Mouse (Mus musculus) gonadal fat pad, adult 2 months (tissue): ENCODE data around the gene Cox18. TPM values are rescaled to one million over a fixed set of nuclear protein-coding genes. Genes with fewer than 3 reads are reported as not detected.
"Not testable (repeated sequence)": the region's sequence is repeated elsewhere in the genome, so short reads cannot be mapped to it uniquely, and the experiment has no call there.

Experiments used
- DNase-seq: peaks from one replicate; pipeline ENCODE4 v3.0.0-alpha.2; 2012; ENCODE audit warnings: low read depth
- polyA plus RNA-seq: library from polyadenylated mRNA; depleted of rRNA; stranded (reverse); fragments of >200 nt; gene quantifications from 2 replicates; pipeline ENCODE4 v1.2.3, GENCODE M21; 2012; rRNA removed

Gene Cox18
- polyA plus RNA-seq, result 27.4 and 29.7 TPM in 2 replicates

DNA sequence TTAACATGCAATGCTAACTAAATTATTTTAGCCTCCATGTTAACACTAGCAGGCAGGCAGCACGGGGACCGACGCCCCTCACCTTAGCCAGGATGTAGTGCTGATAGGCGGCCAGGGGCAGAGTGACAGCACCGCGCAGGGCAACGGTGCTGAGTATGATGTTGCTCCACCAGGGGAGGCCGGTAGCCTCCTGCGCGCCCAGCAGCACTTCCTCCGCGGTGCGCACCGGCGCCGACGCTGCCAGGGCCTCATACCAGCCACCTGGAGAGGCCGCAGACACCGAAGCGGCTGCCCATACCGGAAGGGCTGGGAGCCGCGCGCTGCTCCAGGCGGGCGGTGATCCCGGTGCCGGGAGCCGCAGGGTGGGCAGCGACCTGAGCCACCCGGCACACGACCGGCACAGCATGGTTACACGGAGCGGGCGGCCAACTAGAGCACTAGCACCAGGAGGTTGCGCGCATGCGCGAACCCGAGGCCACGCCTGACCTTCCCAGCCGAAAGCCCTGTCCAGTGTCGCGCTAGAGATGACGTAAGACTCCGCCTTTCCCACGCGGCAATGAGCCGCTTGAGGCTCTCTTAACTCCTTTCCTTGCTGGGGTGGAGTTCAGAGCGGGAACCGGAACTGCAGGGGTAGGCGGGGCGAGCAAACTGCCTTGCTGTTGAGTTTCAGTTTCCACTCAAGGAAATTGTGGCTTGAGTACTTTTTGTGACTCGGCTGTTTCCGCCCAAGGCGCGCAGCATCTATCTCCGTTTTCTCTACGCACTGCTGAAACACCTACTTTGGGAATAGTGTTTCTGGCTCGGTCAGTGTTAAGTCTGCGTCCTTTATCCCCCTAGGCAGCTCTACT is at the start of gene Cox18:
Cox18 (minus strand) TSS at position 468 of the 848 bp plus-strand sequence.
- DNase-seq, result peak; percentile 95

DNA sequence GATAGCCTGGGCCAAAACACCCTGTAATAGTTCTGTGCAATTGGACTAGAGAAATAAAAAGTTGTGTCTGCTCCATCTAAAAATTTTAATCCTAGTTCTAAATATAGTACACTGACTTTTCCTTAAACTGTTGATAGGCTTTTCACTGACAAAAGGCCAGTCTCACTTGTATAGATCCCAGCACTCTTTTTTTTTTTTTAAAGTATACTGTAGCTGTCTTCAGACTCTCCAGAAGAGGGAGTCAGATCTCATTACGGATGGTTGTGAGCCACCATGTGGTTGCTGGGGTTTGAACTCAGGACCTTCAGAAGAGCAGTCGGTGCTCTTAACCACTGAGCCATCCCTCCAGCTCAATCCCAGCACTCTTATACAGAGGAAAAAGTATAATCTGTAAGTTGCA is 38.4 kb upstream of the Cox18 start:
- DNase-seq, result not testable (repeated sequence)

DNA sequence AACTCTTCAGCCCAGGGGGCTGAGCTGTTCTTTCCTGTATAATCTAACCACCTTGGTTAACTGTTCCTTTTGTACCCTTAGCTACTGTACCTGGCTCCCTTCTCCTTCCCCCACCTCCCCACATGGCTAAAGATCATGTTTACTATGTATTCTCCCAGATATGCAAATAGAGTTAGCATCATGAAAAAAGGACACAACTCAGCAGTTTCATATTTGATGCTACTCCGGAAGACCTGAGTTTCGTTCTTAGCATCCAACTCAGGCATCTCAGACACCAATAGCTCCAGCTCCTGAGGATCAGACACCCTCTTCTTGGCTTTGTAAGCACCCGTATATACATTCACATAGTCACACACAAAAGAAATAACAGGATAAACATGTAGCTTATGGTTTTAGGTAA is 33.2 kb upstream of the Cox18 start:
- no peak for DNase-seq

DNA sequence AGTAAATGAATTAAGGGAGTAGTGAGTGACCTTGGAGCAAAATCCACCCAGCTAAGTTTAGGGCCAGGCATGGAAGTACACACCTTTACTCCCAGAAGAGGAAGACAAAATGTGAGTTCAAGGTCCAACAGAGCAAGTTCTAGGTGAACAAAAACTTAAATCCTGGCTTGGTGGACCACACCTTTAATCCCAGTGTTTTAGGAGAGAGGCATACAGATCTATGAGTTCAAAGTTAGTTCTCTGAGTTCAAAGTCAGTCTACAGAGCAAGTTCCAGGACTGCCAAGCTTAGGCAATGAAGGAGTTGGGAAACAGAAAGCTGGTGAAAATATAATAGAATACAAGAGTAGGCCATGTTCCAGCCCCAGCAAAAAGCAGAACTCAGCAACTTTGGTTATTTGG is 23.7 kb upstream of the Cox18 start:
- DNase-seq, result no peak

DNA sequence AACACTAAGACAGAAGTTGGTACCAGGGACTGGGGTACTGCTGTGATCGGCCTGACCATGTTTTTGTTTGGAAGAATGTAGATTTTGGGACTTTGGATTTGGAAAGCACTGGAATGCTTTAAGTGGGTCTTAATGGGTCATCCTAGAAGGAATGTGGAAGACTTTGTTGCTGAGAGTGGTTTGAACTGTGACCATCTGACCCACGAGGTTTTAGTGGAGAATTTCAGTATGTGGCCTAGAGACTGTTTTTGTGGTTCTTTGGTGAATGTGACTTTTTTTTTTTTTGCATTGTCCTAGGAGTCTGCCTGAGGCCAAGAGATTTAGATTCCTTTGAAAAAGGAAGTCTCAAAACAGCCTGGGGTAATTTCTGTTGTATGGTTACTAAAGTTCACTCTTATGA is 23.2 kb upstream of the Cox18 start:
- DNase-seq, result no peak

DNA sequence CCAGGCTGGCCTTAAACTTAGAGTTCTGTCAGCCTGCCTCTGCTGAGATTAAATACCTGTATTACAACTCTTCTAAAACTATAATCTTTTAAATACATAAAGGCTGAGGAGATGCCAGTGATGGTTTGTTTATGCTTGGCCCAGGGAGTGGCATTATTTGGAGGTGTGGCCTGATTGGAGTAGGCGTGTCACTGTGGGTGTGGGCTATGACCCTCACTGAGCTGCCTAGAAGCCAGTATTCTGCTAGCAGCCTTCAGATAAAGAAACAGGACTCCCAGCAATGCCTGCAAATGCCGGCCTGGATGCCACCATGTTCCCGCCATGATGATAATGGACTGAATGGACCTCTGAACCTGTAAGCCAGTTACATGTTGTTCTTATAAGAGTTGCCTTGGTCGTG is 22.8 kb upstream of the Cox18 start:
- no peak for DNase-seq

DNA sequence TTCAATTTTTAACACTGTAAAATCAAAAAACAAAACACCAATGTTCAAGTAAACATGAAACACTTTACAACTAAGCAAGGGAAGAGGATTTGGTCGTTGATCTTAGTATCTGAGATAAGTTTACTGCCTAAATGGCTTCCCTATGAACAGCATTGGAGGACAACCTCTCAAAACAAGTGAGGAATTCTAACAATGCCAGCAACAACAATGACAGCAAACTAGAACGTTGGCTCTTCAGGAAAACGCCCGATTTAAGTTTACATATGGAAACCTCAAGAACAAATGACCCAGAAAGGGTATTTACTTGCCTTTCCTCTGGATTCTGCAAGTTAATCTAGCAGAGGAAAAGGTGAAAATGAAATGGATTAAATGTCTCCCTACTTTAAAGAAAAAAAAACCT is 21.6 kb upstream of the Cox18 start:
- no peak for DNase-seq

DNA sequence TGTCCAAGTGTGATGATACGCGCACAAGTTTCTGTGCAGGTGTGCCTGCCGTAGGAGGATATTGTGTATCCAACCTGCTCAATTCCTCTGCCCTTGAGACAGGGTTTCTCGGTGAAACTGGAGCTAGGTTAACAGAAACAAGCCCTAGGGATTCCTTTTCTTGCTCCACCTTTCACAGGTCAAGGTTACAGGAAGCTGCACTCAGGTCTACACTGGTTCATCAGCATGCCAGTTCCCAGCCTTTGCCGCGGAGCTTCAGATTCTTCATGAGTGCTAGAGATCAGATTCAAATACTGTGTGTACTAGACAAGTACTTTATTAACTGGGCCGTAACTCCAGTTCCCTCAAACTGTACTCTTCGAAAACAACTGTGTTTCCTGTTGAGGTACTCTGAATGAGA is 11.4 kb upstream of the Cox18 start:
- DNase-seq, result no peak

DNA sequence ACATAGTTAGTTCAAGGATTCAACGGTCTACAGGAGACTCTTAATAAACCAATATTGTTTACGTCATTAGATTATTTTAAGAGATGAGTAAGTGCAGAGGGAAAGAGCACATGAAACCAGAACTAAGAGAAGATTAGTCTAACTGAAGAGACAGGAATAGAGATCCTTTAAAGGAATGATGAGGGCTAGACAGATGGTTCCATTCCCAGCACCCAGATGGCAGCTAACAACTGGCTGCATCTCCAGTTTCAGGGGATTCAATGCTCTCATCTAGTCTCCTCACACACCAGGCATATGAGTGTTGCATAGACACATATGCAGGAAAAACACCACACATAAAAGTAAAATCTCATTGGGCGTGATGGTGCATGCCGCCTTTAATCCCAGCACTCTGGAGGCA is 9.5 kb upstream of the Cox18 start:
- DNase-seq, result no peak

DNA sequence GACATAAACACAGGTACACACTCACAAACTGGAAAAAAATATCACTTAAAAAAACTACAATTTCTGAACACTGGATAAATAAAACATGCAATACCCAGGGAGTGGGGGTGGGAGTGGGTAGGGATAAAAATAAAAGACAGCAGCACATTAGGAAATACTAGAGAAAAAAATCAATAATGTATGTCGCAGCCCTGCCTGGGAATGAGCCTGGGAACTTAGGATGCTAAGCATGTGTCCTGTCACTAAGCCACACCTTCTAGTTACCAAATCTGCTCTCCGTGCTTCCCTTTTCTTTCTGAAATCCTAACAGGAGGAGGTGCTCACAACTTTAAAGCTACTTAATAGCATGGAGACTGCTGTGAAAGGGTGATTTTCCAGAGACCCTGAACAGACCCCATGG is 6.0 kb upstream of the Cox18 start:
- DNase-seq, result no peak

DNA sequence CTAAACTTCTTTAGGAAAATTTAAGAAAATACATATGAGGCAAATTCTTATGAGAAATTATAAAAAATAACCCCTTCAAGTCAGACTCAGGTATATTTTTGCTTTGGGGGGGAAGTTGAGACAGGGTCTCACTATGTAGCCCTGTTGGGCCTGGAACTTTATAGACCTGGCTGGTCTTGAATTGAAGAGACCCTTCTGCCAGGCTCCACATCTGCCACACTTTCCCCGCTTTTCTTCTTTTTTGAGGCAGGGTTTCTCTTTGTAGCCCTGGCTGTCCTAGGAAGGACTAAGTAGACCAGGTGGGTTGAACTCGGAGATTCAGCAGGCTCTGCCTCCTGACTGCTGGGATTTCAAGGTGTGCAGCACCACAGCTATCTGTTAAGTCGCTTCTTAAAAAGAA is 2.9 kb upstream of the Cox18 start:
- DNase-seq, result no peak

DNA sequence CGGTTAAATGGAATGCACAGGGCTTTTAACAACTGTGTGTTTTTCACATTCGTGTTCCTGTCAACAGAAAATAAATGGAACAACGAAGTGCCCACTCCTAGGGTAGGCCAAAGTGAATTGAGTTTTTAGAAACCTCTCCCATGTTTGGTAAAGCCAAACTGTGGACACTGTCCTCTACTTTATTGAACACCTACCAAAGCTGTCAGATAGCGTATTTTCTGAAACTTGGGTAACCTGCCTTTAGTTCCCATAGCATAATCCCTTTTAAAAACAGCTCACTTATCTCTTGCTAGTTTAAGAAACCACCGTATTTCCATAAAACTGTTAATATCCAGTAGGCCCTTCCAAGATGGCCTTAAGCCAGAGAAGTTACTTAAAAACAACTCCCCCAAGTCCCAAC is 929 bp upstream of the Cox18 start:
- DNase-seq, result no peak

DNA sequence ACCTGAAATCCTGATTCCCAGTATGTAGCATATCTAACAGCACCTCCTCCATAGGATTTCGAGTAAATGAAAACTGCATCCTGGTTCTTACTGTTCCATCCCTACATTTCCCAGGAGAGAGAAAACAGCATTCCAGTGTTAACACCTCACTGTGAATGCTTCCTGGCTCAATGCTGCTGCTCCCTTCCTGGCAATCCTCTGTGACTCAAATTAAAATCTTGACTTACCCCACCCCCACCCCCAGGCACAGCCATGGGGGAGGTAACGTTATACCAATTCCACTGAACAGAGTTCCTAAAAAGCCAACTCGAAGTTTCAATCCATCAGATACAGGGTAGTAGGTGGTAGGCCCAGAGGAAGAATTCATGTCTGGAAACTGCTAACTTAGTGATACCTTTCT is 864 bp downstream of the Cox18 start:
- no peak for DNase-seq

DNA sequence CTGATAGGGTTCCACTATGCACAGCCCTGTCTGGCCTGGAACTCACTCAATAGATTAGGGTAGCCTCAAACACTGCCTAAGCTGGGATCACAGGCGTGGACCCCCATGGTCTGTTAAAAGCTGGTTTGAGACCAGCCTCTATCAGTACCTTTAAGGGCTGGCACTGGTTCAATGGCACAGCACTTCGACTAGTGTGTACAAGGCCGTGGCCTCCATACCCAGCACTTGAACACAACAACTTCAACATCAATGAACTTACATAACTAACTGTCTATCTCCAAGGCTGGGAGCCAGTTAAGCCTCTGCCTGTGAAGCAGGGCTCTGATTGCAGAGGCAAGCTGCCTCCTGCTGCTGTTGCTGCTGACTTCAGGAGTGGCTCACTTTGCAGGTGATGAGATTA is 6.0 kb downstream of the Cox18 start:
- DNase-seq, result no peak

DNA sequence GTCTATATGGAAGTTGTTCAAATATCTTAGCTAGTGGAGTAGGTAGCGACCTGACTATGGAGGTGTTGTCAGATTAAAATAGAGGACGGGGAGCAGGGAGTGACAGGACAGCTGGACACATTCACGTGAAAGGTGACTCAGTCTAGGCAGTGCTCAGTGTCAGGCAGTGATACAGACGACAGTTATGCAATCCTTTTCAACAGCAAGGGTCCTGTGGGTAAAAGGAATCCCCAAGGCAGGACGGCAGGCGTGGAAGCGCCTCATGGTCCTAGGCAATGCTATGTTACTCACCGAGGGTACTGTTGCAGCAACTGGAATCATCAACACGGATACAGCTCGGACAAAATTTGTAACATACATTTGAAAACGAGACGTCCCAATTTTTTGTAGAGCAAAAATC is 6.6 kb downstream of the Cox18 start:
- no peak for DNase-seq

DNA sequence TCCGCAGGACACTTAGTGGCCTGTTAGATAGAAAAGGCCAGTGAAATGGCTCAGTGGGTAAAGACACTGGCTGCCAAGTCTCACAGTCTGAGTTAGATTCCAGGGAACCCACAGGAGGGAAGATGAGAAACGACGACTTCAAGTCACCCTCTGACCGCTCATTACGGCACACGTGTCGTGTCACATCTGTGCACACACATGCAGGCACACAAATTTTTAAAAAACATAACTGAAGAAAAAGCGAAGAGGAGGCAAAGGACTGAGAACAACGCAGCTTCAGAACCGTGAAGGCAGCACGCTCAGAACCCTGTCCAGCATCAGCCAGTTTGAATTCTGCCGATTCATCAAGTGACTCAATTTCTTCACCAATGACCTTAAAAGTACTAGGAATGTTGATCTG is 10.4 kb downstream of the Cox18 start:
- DNase-seq, result no peak

DNA sequence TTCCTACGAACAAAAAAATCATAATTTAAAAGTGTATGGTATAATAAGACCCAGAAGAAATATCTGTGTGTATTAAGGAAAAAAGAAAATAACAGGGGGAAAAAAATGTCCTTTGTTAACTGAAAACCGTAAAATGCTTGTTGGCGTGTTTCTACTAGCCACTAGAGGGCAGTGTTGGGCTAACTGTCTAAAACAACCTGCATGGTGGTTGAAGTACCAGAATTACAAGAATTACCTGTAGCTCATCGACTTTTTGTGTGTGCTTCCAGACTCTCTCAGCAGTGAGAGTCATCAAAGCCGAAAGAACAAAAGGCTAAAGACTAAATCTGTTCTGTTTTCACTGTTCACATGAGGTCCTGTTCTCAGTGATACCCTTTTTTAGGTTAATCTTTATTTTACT is 20.6 kb downstream of the Cox18 start:
- DNase-seq, result no peak

DNA sequence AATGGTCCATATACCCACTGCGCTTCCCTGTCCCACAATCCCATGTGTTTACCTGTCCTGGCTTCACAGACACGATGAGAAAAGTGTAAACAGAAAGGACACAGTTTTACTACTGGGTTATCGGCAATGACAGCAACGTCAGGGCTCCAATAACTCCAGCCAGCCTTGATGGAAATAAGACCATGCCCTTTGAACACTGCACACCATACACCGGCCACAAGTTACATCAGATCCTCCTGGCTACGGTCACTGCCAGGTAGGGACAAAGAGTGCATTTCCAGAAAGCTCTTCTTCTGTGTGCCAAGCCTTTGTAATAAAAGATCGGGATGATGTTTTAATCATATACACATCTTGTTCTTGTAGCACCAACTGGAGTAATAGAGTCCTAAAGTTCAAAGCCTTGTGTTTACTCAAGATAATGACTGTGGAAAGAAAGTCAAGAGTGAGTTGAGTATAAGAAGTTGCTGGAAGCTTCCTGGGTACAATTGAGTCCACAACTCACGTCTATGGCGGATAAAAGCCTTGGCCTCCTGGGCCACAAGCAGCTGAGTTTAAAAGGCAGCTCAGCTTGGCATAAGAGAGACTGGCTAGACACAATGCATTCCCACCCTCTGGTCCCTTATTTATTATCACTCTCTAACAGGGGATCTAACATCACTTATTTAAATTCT is 21.2 kb downstream of the Cox18 start:
- no peak for DNase-seq

DNA sequence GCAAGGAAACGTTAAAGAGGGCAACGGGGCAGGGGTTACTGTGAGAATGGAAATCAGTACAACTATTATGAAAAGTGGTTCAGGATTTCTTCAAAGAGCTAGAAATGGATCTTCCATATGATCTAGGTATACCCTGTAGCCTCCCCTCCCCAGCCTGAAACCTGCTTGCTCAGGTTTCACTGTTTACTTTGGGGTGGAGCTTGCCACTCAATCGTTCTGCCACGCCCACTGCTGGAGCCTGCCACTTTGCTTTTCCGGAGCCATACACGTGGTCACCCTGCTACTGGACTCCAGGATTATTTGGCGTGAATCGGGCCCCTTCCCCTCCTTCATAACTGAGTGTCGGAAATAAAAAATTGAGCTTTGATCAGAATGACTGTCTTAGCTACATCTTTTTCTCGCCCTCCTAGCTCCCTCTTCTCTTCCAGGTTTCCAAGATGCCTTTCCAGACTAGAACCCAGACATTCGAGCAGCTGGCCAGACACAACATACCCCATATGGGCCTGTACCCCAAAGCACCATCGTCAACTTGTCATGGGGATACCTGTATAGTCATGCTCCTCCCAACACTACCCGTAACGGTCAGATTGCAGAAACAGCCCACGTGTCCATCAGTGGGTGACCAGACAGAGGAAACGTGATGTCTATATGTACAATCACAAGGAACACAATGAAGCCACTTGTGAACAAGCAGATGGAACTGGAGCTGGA is 23.7 kb downstream of the Cox18 start:
- DNase-seq, result no peak

DNA sequence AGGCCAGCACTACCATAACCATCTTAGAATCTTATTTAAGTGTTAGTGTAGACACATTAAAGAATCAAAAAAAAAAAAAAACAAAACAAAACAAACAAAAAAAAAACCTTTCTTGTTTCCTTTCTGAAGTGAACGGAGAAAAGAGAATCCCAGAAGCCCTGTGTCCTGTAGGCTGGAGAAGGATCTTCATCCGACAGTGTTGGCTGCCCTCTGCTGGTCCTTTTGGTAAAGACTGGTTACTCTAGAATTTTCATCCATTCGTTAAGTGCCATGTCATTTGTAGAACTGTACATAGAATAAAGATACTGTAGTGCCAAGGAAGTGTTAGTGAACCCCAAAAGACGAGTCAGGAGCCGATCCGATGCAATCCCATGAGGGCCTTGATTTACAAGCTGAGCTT is 29.0 kb downstream of the Cox18 start:
- DNase-seq, result no peak

DNA sequence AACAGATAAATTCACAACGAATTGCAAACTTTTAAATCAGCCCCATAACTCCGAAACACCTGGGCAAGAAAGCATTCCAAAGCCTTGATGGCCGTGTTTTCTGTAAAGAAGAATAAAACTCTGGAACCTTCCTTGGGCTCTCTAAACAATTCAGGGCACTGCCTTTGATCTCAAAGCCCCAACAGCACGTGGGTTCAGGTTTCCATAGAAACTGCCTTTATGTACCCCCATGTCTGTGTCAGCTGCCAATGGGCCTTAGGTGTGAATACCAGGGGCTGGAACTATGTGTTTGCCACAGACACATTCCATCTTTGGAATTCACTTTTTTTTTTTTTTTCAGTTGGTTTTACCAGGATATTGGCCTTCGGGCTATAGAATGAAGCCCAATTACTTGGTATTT is 41.0 kb downstream of the Cox18 start:
- no peak for DNase-seq

DNA sequence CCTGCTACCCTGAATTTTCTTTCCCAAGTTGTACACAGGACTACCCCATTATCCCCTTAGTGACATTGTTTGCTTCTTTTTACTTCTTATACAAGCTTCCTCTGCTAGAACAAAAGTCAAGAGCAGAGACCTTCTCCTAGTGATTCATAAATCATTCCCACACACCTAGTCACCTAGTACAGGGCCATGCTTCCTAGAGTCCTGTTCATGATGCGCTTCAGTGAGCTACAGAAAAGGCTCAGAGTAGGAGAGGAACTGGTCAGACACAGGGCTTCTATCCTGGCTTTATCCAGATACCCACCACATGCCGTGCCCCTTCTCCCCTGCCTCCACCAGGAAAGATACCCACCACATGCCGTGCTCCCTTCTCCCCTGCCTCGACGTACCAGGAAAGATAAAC is 44.7 kb downstream of the Cox18 start:
- DNase-seq, result no peak

DNA sequence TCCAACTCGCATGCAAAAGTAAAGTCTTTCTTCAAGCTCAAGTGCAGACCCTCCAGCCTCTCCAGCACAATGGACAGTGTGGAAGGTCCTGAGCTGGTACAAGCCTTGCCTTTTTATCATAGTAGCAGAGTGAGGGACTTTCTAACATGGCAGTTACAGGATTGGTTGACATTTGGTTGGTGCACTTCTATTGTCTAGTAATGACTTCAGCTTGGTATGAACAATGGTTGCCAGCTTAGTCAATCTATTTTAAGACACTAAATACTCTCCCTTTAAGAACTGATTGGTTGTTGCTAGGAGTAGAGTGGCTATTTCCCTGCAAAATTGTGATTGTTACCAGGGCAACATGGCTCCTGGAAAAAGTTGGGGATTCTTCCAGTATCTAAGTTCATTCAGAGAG is 45.7 kb downstream of the Cox18 start:
- DNase-seq, result no peak
